Mouse (Mus musculus) small intestine, adult 2 months (tissue): ENCODE measurements around the gene Txnrd2.
A peak's percentile ranks its signal among the peaks of the same experiment; 100 is the strongest.

Experiments used
- CTCF ChIP-seq: fragments of 200-500 bp; IDR thresholded peaks from 2 replicates; pipeline ENCODE4 v1.5.1; 2012; ENCODE audit warnings: low read depth, mild to moderate bottlenecking, control low read depth, inconsistent platforms, low read length, moderate library complexity, mixed read lengths; ENCODE audit not compliant: insufficient replicate concordance, insufficient read length; ENCODE audit errors: extremely low read depth
- POLR2A ChIP-seq: fragments of 200-500 bp; IDR thresholded peaks from 2 replicates; pipeline ENCODE4 v1.6.1; 2012; ENCODE audit warnings: low read depth, mild to moderate bottlenecking, control low read depth, inconsistent platforms, low read length, moderate library complexity

GRCm38 (mm10) chr16:18406293-18406692 lies 19.9 kb upstream of the Txnrd2 start:
- peak; percentile 81; the same call in 1 of the 2 replicates for TF ChIP-seq CTCF
- no peak for TF ChIP-seq POLR2A
